Mouse (Mus musculus): ENCODE measurements at regions not wholly inside any gene's neighbourhood (a gene's known extent, or its start where the extent isn't known, plus 50 kb on each side); places are given as distances from the start of the nearest gene placed in this dataset.

- ATAC-seq (ENCODE audit: low TSS enrichment) = no peak
Observed at GRCm38 (mm10) chr9:85379135-85379534, 52.0 kb upstream of the Tent5a start.
